Mouse (Mus musculus) midbrain, embryonic 16.5 days (tissue): ENCODE measurements at regions not wholly inside any gene's neighbourhood (a gene's known extent, or its start where the extent isn't known, plus 50 kb on each side); places are given as distances from the start of the nearest gene placed in this dataset.
A peak's percentile ranks its signal among the peaks of the same experiment; 100 is the strongest.
"Not testable (repeated sequence)": the region's sequence is repeated elsewhere in the genome, so short reads cannot be mapped to it uniquely, and the experiment has no call there.

Experiments
- ATAC-seq: fragments of 200-750 bp; cut with Nextera tagmentation; 2 replicates; pipeline ENCODE4 v1.8.0; 2017; ENCODE audit warnings: moderate TSS enrichment
- H3K27ac ChIP-seq: fragments of 300-500 bp; sonication (generic); 2 replicates; pipeline ENCODE4 v1.5.1; 2014; ENCODE audit warnings: mild to moderate bottlenecking, low read length, mixed read lengths
- H3K27me3 ChIP-seq: fragments of 300-500 bp; sonication (generic); 2 replicates; pipeline ENCODE4 v1.6.1; 2014; ENCODE audit warnings: low read depth, low read length, mixed read lengths; ENCODE audit not compliant: control insufficient read depth, insufficient read depth
- H3K36me3 ChIP-seq: fragments of 300-500 bp; sonication (generic); 2 replicates; pipeline ENCODE4 v1.6.1; 2014; ENCODE audit warnings: mild to moderate bottlenecking, low read length, moderate library complexity, mixed read lengths; ENCODE audit not compliant: control insufficient read depth, insufficient read depth
- H3K4me1 ChIP-seq: fragments of 300-500 bp; sonication (generic); 2 replicates; pipeline ENCODE4 v1.6.1; 2014; ENCODE audit warnings: mild to moderate bottlenecking, low read length, mixed read lengths; ENCODE audit not compliant: control insufficient read depth, insufficient read depth
- H3K4me2 ChIP-seq: fragments of 300-500 bp; sonication (generic); 2 replicates; pipeline ENCODE4 v1.6.1; 2014; ENCODE audit warnings: mild to moderate bottlenecking, low read length, mixed read lengths
- H3K4me3 ChIP-seq: fragments of 300-500 bp; sonication (generic); 2 replicates; pipeline ENCODE4 v1.5.1; 2014; ENCODE audit warnings: low read depth, mild to moderate bottlenecking, low read length, moderate library complexity, mixed read lengths
- H3K9ac ChIP-seq: fragments of 300-500 bp; sonication (generic); 2 replicates; pipeline ENCODE4 v1.6.1; 2014; ENCODE audit warnings: low read depth, low read length, mixed read lengths
- H3K9me3 ChIP-seq: fragments of 300-500 bp; sonication (generic); replicated peaks from 2 replicates; pipeline ENCODE4 v1.6.1; 2014; ENCODE audit warnings: mild to moderate bottlenecking, low read length, mixed read lengths; ENCODE audit not compliant: control insufficient read depth, poor library complexity, severe bottlenecking
- WGBS: fragments of 180-500 bp; shearing (Covaris S2); extraction: QIAGEN DNeasy Blood & Tissue Kit; methylation state at CpG from one replicate; pipeline ENCODE4 v1.1.7; 2014; 5-methylcytosine and 5-hydroxymethylcytosine counted together

DNA sequence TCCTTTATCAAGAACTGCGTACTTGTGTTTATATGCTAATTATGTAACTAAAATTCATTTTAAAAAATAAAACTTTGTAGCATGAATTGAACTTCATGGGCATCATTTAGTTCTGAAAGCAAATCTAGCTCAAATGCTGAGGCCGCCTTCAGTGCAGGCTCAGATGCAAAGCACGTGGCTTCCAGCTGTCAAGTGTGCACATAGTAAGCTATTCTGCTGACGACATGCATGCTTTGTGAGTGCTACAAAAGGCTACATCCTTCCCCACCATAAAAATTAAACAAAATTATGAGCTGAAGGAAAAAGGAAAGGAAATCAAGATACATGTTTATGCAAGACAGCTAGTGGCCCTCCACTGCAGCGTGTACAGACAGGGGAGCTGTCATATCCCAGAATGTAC is 276.0 kb upstream of the Vstm2a start:
- no peak overlapping the region for H3K27ac ChIP-seq
- no peaks in the 10 kb centered on the region for H3K4me1 ChIP-seq
- no peak overlapping the region for H3K4me2 ChIP-seq
- H3K27me3 ChIP-seq: no peaks in the 10 kb centered on the region
- H3K9me3 ChIP-seq: no peaks in the 10 kb centered on the region
- H3K4me3 ChIP-seq: no peak overlapping the region
- 72% methylated on average over 5 of the region's 5 CpGs for WGBS
- no peaks in the 10 kb centered on the region for H3K36me3 ChIP-seq
- no peak for ATAC-seq
- no peak overlapping the region for H3K9ac ChIP-seq

DNA sequence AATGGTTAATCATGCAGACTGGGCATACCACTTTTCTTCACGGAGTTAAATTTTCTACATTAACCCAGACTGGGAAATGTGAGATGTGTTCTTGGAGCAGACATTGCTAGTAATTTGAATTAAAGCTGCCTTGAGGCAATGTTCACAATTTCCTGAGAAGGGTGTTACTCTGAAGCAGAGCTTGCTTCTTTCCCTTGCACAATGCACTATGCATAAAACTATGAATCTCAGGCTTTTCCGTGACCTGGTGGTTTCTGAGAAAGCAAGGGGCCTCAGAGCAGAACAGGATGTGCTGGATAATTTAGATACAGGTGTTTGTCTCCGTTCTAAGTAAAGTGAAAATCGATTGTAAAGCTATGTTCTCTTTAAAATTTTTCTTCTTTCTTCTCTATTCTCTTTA is 273.0 kb upstream of the Vstm2a start:
- H3K9ac ChIP-seq: no peak overlapping the region
- no peaks in the 10 kb centered on the region for H3K36me3 ChIP-seq
- H3K4me3 ChIP-seq: no peak overlapping the region
- H3K4me1 ChIP-seq: no peaks in the 10 kb centered on the region
- peak; percentile 51; the same call in 1 of the 2 replicates for ATAC-seq
- H3K9me3 ChIP-seq: no peaks in the 10 kb centered on the region
- H3K4me2 ChIP-seq: no peak overlapping the region
- WGBS: 68% methylated on average over 4 of the region's 4 CpGs
- no peaks in the 10 kb centered on the region for H3K27me3 ChIP-seq
- no peak overlapping the region for H3K27ac ChIP-seq

- not testable (repeated sequence) for H3K27ac ChIP-seq, H3K9ac ChIP-seq, H3K4me1 ChIP-seq, ATAC-seq, H3K4me2 ChIP-seq, H3K4me3 ChIP-seq, H3K36me3 ChIP-seq, H3K9me3 ChIP-seq, H3K27me3 ChIP-seq
- 98% methylated on average over 2 of the region's 2 CpGs for WGBS
These were observed 261.1 kb upstream of the Vstm2a start for GRCm38 (mm10) chr11:15996421-15996820.

DNA sequence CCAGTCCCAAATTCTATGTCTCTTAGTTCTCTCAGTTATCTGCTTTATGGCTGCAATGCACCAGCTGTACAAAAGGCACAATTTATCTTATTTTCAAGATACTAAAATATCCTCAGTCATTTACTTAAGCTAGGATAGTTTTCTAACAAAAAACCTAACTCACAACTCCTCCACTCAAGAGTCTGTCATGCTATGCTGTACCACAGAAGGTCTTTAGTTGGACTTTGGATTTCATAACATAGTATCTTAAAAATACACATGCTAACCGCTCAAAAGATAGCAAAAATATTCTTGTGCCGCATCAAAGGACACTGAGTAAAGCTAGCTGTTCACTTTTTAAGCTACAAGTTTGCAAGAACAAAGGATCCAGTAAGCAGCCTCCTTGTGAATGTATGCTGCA is 255.6 kb upstream of the Vstm2a start:
- ATAC-seq: no peak
- Histone ChIP-seq H3K4me3 (no peak overlapping the region), H3K9me3 (no peaks in the 10 kb centered on the region), H3K27ac (no peak overlapping the region), H3K4me1 (no peaks in the 10 kb centered on the region), H3K4me2 (no peak overlapping the region), H3K9ac (no peak overlapping the region), H3K36me3 (no peaks in the 10 kb centered on the region), H3K27me3 (no peaks in the 10 kb centered on the region)
- 92% methylated on average over 2 of the region's 2 CpGs for WGBS
